Comparison of ENCODE assay signal across 12 mouse cellular contexts in genomic region chr19:53216761-53217538, GRCm38 (mm10).
A peak's percentile ranks its signal among the peaks of the same experiment; 100 is the strongest.
DNase-seq lines count a peak whose midpoint lies in the region; ATAC-seq and TF ChIP-seq lines count a peak whose summit lies in the region.
"Had no signal": no experiment of that assay in that cellular context is flagged by ENCODE, and none has a peak within 500 bp of the region (broad histone marks: within the 10 kb centered on the region; RNA-seq: fewer than 3 reads in every experiment).

No protein-coding gene starts in this region.

- peaks cover 11% of the 10 kb centered on the region; the same call in 1 of the 2 replicates for H3K36me3 ChIP-seq in heart, embryonic 15.5 days
- no peaks in the 10 kb centered on the region; the same call in 1 of the 2 replicates for H3K36me3 ChIP-seq in ES-E14 (ENCODE audit: control insufficient read depth, insufficient read depth, low read length, poor library complexity, severe bottlenecking)
- H3K36me3 ChIP-seq in forebrain, embryonic 13.5 days (ENCODE audit: poor library complexity, severe bottlenecking), result no peaks in the 10 kb centered on the region
- no peaks in the 10 kb centered on the region for H3K36me3 ChIP-seq in forebrain, postnatal 0 days (ENCODE audit: insufficient read depth)
- peaks cover 3% of the 10 kb centered on the region; the same call in 1 of the 2 replicates for H3K36me3 ChIP-seq in stomach, postnatal 0 days (ENCODE audit: control insufficient read depth, insufficient read depth, low read length)
- H3K36me3 ChIP-seq: forebrain, embryonic 15.5 days had no signal

- TF ChIP-seq CTCF in forebrain, postnatal 0 days (IDR thresholded peaks at IDR 0.05; ENCODE audit: low read depth), result no peak
- no peak for TF ChIP-seq CTCF in stomach, postnatal 0 days (IDR thresholded peaks at IDR 0.05; ENCODE audit: low read depth)

- H3K9me3 ChIP-seq in heart, embryonic 15.5 days (replicated peaks), result no peaks in the 10 kb centered on the region
- no peaks in the 10 kb centered on the region for H3K9me3 ChIP-seq in ES-E14 (ENCODE audit: control insufficient read depth, insufficient read depth, low read depth, low read length)
- H3K9me3 ChIP-seq in forebrain, embryonic 13.5 days (replicated peaks), result no peaks in the 10 kb centered on the region
- H3K9me3 ChIP-seq in forebrain, postnatal 0 days (ENCODE audit: low read length), result no peaks in the 10 kb centered on the region
- H3K9me3 ChIP-seq in stomach, postnatal 0 days (ENCODE audit: control insufficient read depth, low read length), result no peaks in the 10 kb centered on the region
- H3K9me3 ChIP-seq: embryonic facial prominence, embryonic 15.5 days; forebrain, embryonic 15.5 days; limb, embryonic 15.5 days had no signal

- WGBS in heart, embryonic 15.5 days, result 76% methylated on average over 18 of the region's 18 CpGs
- WGBS in forebrain, embryonic 13.5 days, result 90% methylated on average over 18 of the region's 18 CpGs
- 90% methylated on average over 18 of the region's 18 CpGs for WGBS in forebrain, postnatal 0 days
- 80% methylated on average over 18 of the region's 18 CpGs for whole genome bisulfite sequencing in stomach, postnatal 0 days

- in situ Hi-C loops in ES-E14 (cut with MboI; ENCODE audit: low sequenced_read_pairs in 2 of 2, unreplicated experiment in 2 of 2), result no loop called here

- peaks cover 34% of the 10 kb centered on the region for H3K4me1 ChIP-seq in heart, embryonic 15.5 days (replicated peaks)
- H3K4me1 ChIP-seq in ES-E14 (ENCODE audit: control insufficient read depth in 2 of 2, insufficient read depth in 2 of 2, low read length in 2 of 2, poor library complexity in 1 of 2), result no peaks in the 10 kb centered on the region
- H3K4me1 ChIP-seq in forebrain, embryonic 13.5 days, result no peaks in the 10 kb centered on the region
- H3K4me1 ChIP-seq in forebrain, postnatal 0 days (ENCODE audit: insufficient read depth), result no peaks in the 10 kb centered on the region
- H3K4me1 ChIP-seq in stomach, postnatal 0 days (replicated peaks; ENCODE audit: control insufficient read depth, insufficient read depth), result no peaks in the 10 kb centered on the region
- H3K4me1 ChIP-seq: forebrain, embryonic 15.5 days; limb, embryonic 15.5 days had no signal

- H3K4me2 ChIP-seq in heart, embryonic 15.5 days, result no peak overlapping the region
- H3K4me2 ChIP-seq in forebrain, embryonic 13.5 days, result no peak overlapping the region
- H3K4me2 ChIP-seq in forebrain, postnatal 0 days (ENCODE audit: low read depth), result no peak overlapping the region
- H3K4me2 ChIP-seq in stomach, postnatal 0 days (replicated peaks; ENCODE audit: low read depth), result no peak overlapping the region
- H3K4me2 ChIP-seq: embryonic facial prominence, embryonic 15.5 days; forebrain, embryonic 15.5 days; limb, embryonic 15.5 days had no signal

- DNase-seq in heart, postnatal 4 days, result no peak
- DNase-seq in B cell, adult 2 months, result peak; percentile 43 to 46
- peak; percentile 17 for DNase-seq in ES-E14 (ENCODE audit: low read depth, low spot score)
- no peak for DNase-seq in forebrain, postnatal 0 days
- no peak for DNase-seq in stomach, postnatal 0 days (ENCODE audit: low spot score)
- DNase-seq: kidney, postnatal 10 days had no signal

- no peaks in the 10 kb centered on the region for H3K27me3 ChIP-seq in heart, embryonic 15.5 days
- no peaks in the 10 kb centered on the region for H3K27me3 ChIP-seq in forebrain, embryonic 13.5 days
- H3K27me3 ChIP-seq in forebrain, postnatal 0 days (ENCODE audit: insufficient read depth, low read length), result no peaks in the 10 kb centered on the region
- no peaks in the 10 kb centered on the region for H3K27me3 ChIP-seq in stomach, postnatal 0 days (ENCODE audit: control insufficient read depth, insufficient read depth, low read length)
- H3K27me3 ChIP-seq: embryonic facial prominence, embryonic 15.5 days; forebrain, embryonic 15.5 days; limb, embryonic 15.5 days had no signal

- no peak for ATAC-seq in heart, embryonic 15.5 days (replicated peaks; ENCODE audit: insufficient number of reproducible peaks, insufficient read depth, low FRiP score, low read depth)
- ATAC-seq in megakaryocyte progenitor cell, adult 5-6 weeks (replicated peaks; ENCODE audit: poor library complexity), result peak; percentile 81
- ATAC-seq in forebrain, embryonic 13.5 days, result no peak
- no peak for ATAC-seq in forebrain, postnatal 0 days
- ATAC-seq in stomach, postnatal 0 days (ENCODE audit: low FRiP score, low TSS enrichment), result no peak
- ATAC-seq: forebrain, embryonic 15.5 days had no signal

- no peak overlapping the region for H3K9ac ChIP-seq in heart, embryonic 15.5 days
- H3K9ac ChIP-seq in ES-E14 (ENCODE audit: insufficient read depth, low read depth, low read length, poor library complexity, severe bottlenecking), result peak overlapping the region; percentile 37; the same call in 1 of the 2 replicates
- no peak overlapping the region for H3K9ac ChIP-seq in forebrain, embryonic 13.5 days
- H3K9ac ChIP-seq in forebrain, postnatal 0 days, result no peak overlapping the region
- no peak overlapping the region for H3K9ac ChIP-seq in stomach, postnatal 0 days (ENCODE audit: low read length)
- H3K9ac ChIP-seq: embryonic facial prominence, embryonic 15.5 days; forebrain, embryonic 15.5 days; limb, embryonic 15.5 days had no signal

- TF ChIP-seq EP300 in stomach, postnatal 0 days (optimal IDR thresholded peaks at IDR 0.05), result no peak

- peak overlapping the region; percentile 59; the same call in 1 of the 2 replicates for H3K27ac ChIP-seq in heart, embryonic 15.5 days
- no peak overlapping the region for H3K27ac ChIP-seq in ES-E14 (ENCODE audit: insufficient read depth, low read depth, low read length, poor library complexity, severe bottlenecking)
- H3K27ac ChIP-seq in forebrain, embryonic 13.5 days, result no peak overlapping the region
- no peak overlapping the region for H3K27ac ChIP-seq in forebrain, postnatal 0 days (ENCODE audit: low read depth, low read length)
- no peak overlapping the region for H3K27ac ChIP-seq in stomach, postnatal 0 days (replicated peaks)
- H3K27ac ChIP-seq: embryonic facial prominence, embryonic 15.5 days; forebrain, embryonic 15.5 days; limb, embryonic 15.5 days had no signal

- H3K4me3 ChIP-seq in heart, embryonic 15.5 days, result no peak overlapping the region
- peak overlapping the region in 1 of 2 experiments; percentile 52; a peak in 2 of 4 replicates for H3K4me3 ChIP-seq in ES-E14 (ENCODE audit: insufficient read depth in 1 of 2, low read depth in 1 of 2, low read length in 2 of 2, poor library complexity in 1 of 2, severe bottlenecking in 1 of 2)
- no peak overlapping the region for H3K4me3 ChIP-seq in forebrain, embryonic 13.5 days
- no peak overlapping the region for H3K4me3 ChIP-seq in forebrain, postnatal 0 days (ENCODE audit: low read depth, low read length)
- H3K4me3 ChIP-seq in stomach, postnatal 0 days (ENCODE audit: low read depth, low read length), result no peak overlapping the region
- H3K4me3 ChIP-seq: embryonic facial prominence, embryonic 15.5 days; forebrain, embryonic 15.5 days; limb, embryonic 15.5 days had no signal

TF ChIP-seq in ES-E14, 5 proteins besides CTCF, POLR2A, EP300 and RAD21:
- TF ChIP-seq CHD2 (IDR thresholded peaks at IDR 0.05; ENCODE audit: low read depth, low read length), result no peak
- no peak for TF ChIP-seq MAFK (IDR thresholded peaks at IDR 0.05; ENCODE audit: insufficient read depth, low read depth, low read length)
- no peak for TF ChIP-seq ZC3H11A (IDR thresholded peaks at IDR 0.05; ENCODE audit: borderline replicate concordance, low read depth, low read length)

Comparison
In these comparisons a context has a peak if more than half of its experiments do, and no peak if none do; other contexts are left out.
1. DNase-seq: peak in B cell, adult 2 months (2 of 2) and ES-E14 (single experiment); none in heart, postnatal 4 days (single experiment), forebrain, postnatal 0 days (single experiment) and stomach, postnatal 0 days (single experiment).